Comparison of ENCODE assay signal across 35 mouse cellular contexts in genomic region chr5:97397585-97397984, GRCm38 (mm10). TPM values are rescaled to one million over a fixed set of nuclear protein-coding genes. Genes with fewer than 3 reads are reported as not detected.
DNase-seq lines count a peak whose midpoint lies in the region; ATAC-seq and TF ChIP-seq lines count a peak whose summit lies in the region.
"Had no signal": no experiment of that assay in that cellular context is flagged by ENCODE, and none has a peak within 500 bp of the region (broad histone marks: within the 10 kb centered on the region; RNA-seq: fewer than 3 reads in every experiment).

No protein-coding gene starts in this region.

- H3K9me3 ChIP-seq in forebrain, embryonic 16.5 days (ENCODE audit: control insufficient read depth, low read length): no peaks in the 10 kb centered on the region
- H3K9me3 ChIP-seq: embryonic facial prominence, embryonic 12.5 days; heart, embryonic 13.5 days; limb, embryonic 13.5 days; liver, embryonic 13.5 days; neural tube, embryonic 12.5 days had no signal

- TF ChIP-seq CTCF in C2C12 (IDR thresholded peaks at IDR 0.05; ENCODE audit: control insufficient read depth, insufficient read depth, insufficient read length): no peak

- no peaks in the 10 kb centered on the region for H3K36me3 ChIP-seq in C2C12 (ENCODE audit: control insufficient read depth, insufficient read depth)
- no peaks in the 10 kb centered on the region for H3K36me3 ChIP-seq in forebrain, embryonic 16.5 days (ENCODE audit: control insufficient read depth, insufficient read depth)
- H3K36me3 ChIP-seq: embryonic facial prominence, embryonic 12.5 days; heart, embryonic 13.5 days; limb, embryonic 13.5 days; liver, embryonic 13.5 days; neural tube, embryonic 12.5 days had no signal

- H3K4me1 ChIP-seq in forebrain, embryonic 16.5 days (replicated peaks; ENCODE audit: control insufficient read depth, insufficient read depth, low read length): no peaks in the 10 kb centered on the region
- H3K4me1 ChIP-seq: embryonic facial prominence, embryonic 12.5 days; heart, embryonic 13.5 days; limb, embryonic 13.5 days; liver, embryonic 13.5 days; neural tube, embryonic 12.5 days had no signal

- no peak overlapping the region for H3K4me2 ChIP-seq in forebrain, embryonic 16.5 days (ENCODE audit: low read length)
- H3K4me2 ChIP-seq: embryonic facial prominence, embryonic 12.5 days; heart, embryonic 13.5 days; limb, embryonic 13.5 days; liver, embryonic 13.5 days; lung, embryonic 14.5 days; neural tube, embryonic 12.5 days had no signal

- peak; percentile 58 for ATAC-seq in common myeloid progenitor, adult 5-6 weeks (replicated peaks; ENCODE audit: low read depth, poor library complexity, severe bottlenecking)
- ATAC-seq in forebrain, embryonic 16.5 days: no peak
- ATAC-seq: hindbrain, postnatal 0 days; intestine, embryonic 16.5 days had no signal

- DNase-seq in thymus, postnatal 0 days (ENCODE audit: low spot score): peak; percentile 12
- no peak for DNase-seq in thymus, postnatal 25 days
- DNase-seq in spleen, postnatal 36 days (ENCODE audit: low spot score in 2 of 2): peak; percentile 55 to 59
- no peak for DNase-seq in adrenal gland, postnatal 36 days
- no peak for DNase-seq in heart, adult 18-20 months
- DNase-seq: adrenal gland, postnatal 25 days; cerebellum, adult 11-12 months; cerebellum, postnatal 10 days; heart, postnatal 14 days; kidney, postnatal 25 days; layer of hippocampus, postnatal 36 days; liver, embryonic 13.5 days; lung, embryonic 14.5 days; midbrain, embryonic 14.5 days had no signal

- H3K27me3 ChIP-seq in C2C12 (ENCODE audit: control insufficient read depth, insufficient read depth, insufficient read length): no peaks in the 10 kb centered on the region
- no peaks in the 10 kb centered on the region for H3K27me3 ChIP-seq in forebrain, embryonic 16.5 days (replicated peaks; ENCODE audit: control insufficient read depth, insufficient read depth, low read length)
- H3K27me3 ChIP-seq: embryonic facial prominence, embryonic 12.5 days; heart, embryonic 13.5 days; limb, embryonic 13.5 days; liver, embryonic 13.5 days; neural tube, embryonic 12.5 days had no signal

- H3K79me2 ChIP-seq in C2C12 (ENCODE audit: control insufficient read depth, insufficient read depth): no peaks in the 10 kb centered on the region

- no peaks in the 10 kb centered on the region for H3K79me3 ChIP-seq in C2C12 (ENCODE audit: low read depth)

- no peak overlapping the region for H3K9ac ChIP-seq in forebrain, embryonic 16.5 days (replicated peaks; ENCODE audit: low read depth, low read length)
- H3K9ac ChIP-seq: embryonic facial prominence, embryonic 12.5 days; heart, embryonic 13.5 days; limb, embryonic 13.5 days; liver, embryonic 13.5 days; lung, embryonic 14.5 days; neural tube, embryonic 12.5 days had no signal

- WGBS in forebrain, embryonic 16.5 days: 94% methylated on average over 4 of the region's 4 CpGs

- no peak overlapping the region for H3K4me3 ChIP-seq in C2C12 (ENCODE audit: insufficient read depth, poor library complexity, severe bottlenecking)
- H3K4me3 ChIP-seq in forebrain, embryonic 16.5 days (replicated peaks; ENCODE audit: low read length): no peak overlapping the region
- H3K4me3 ChIP-seq: embryonic facial prominence, embryonic 12.5 days; heart, embryonic 13.5 days; limb, embryonic 13.5 days; liver, embryonic 13.5 days; neural tube, embryonic 12.5 days had no signal

- H3K27ac ChIP-seq in forebrain, embryonic 16.5 days (ENCODE audit: low read length): no peak overlapping the region
- H3K27ac ChIP-seq: embryonic facial prominence, embryonic 12.5 days; heart, embryonic 13.5 days; hindbrain, postnatal 0 days; limb, embryonic 13.5 days; liver, embryonic 13.5 days; neural tube, embryonic 12.5 days had no signal

- H3ac ChIP-seq in C2C12 (ENCODE audit: control insufficient read depth, insufficient read length, low read depth): no peak overlapping the region

TF ChIP-seq in C2C12, 6 proteins besides CTCF, POLR2A, EP300 and RAD21:
- peak; percentile 96 for TF ChIP-seq MYOD1 (IDR thresholded peaks at IDR 0.05; ENCODE audit: control insufficient read depth, insufficient read length, low read depth)
- TF ChIP-seq FOSL1 (IDR thresholded peaks at IDR 0.05; ENCODE audit: insufficient read depth, low read length, poor library complexity, severe bottlenecking): peak; percentile 92
- TF ChIP-seq USF1 (IDR thresholded peaks at IDR 0.05; ENCODE audit: low read depth): no peak
- TF ChIP-seq MYOG (IDR thresholded peaks at IDR 0.05; ENCODE audit: control insufficient read depth, extremely low read depth, insufficient read length): no peak

RNA-seq across cellular contexts. Expression of gene Naa11, which starts 5.4 kb away (rescaled TPM):
- not detected in 2 replicates for polyA plus RNA-seq in thymus, postnatal 0 days (2015; fragmentation: Nextera tagmentation; extraction: Ambion mirVana)
- 0.02 TPM for polyA plus RNA-seq in C2C12 (2012; fragmentation: generic; extraction: Trizol)
- not detected in 2 replicates for total RNA-seq in common myeloid progenitor, adult 5-6 weeks (2017)
- 0.06 and 0.08 TPM in 2 replicates for polyA plus RNA-seq in forebrain, embryonic 16.5 days (2015; fragmentation: Nextera tagmentation; extraction: Ambion mirVana)
- total RNA-seq in adrenal gland, postnatal 36 days (2021): not detected
- total RNA-seq in heart, adult 18-20 months (2021): not detected
- total RNA-seq: adrenal gland, postnatal 25 days; gastrocnemius, adult 8-10 months; heart, postnatal 14 days; hindbrain, postnatal 0 days; layer of hippocampus, adult 8-10 months; layer of hippocampus, postnatal 36 days; megakaryocyte-erythroid progenitor cell, adult 5-6 weeks; MEL had no signal
- polyA plus RNA-seq: embryonic facial prominence, embryonic 12.5 days; forebrain, embryonic 11.5 days; gonadal fat pad, adult 2 months; heart, embryonic 13.5 days; hindbrain, embryonic 11.5 days; intestine, embryonic 16.5 days; kidney, embryonic 14.5 days; limb, embryonic 13.5 days; liver, embryonic 13.5 days; midbrain, embryonic 14.5 days; neural tube, embryonic 12.5 days; urinary bladder, adult 2 months had no signal

RNA-seq across cellular contexts. Expression of gene Gk2, which starts 59.2 kb away (rescaled TPM):
- polyA plus RNA-seq in thymus, postnatal 0 days (2015; fragmentation: Nextera tagmentation; extraction: Ambion mirVana): not detected in 2 replicates
- polyA plus RNA-seq in C2C12 (2012; fragmentation: generic; extraction: Trizol): not detected
- total RNA-seq in common myeloid progenitor, adult 5-6 weeks (2017): not detected in 2 replicates
- 0.12 TPM in 1 of 2 replicates, not detected in the other for polyA plus RNA-seq in forebrain, embryonic 16.5 days (2015; fragmentation: Nextera tagmentation; extraction: Ambion mirVana)
- total RNA-seq in adrenal gland, postnatal 36 days (2021): not detected
- total RNA-seq in heart, adult 18-20 months (2021): not detected
- total RNA-seq: adrenal gland, postnatal 25 days; gastrocnemius, adult 8-10 months; heart, postnatal 14 days; hindbrain, postnatal 0 days; layer of hippocampus, adult 8-10 months; layer of hippocampus, postnatal 36 days; left cerebral cortex, postnatal 25 days; megakaryocyte-erythroid progenitor cell, adult 5-6 weeks; MEL had no signal
- polyA plus RNA-seq: embryonic facial prominence, embryonic 12.5 days; forebrain, embryonic 11.5 days; frontal cortex, adult 2 months; heart, embryonic 13.5 days; hindbrain, embryonic 11.5 days; hindbrain, postnatal 0 days; intestine, embryonic 16.5 days; kidney, embryonic 14.5 days; limb, embryonic 13.5 days; liver, embryonic 13.5 days; lung, embryonic 14.5 days; midbrain, embryonic 14.5 days; neural tube, embryonic 12.5 days; stomach, embryonic 14.5 days; urinary bladder, adult 2 months had no signal

Comparison
In these comparisons a context has a peak if more than half of its experiments do, and no peak if none do; other contexts are left out.
1. DNase-seq: peak in thymus, postnatal 0 days (single experiment) and spleen, postnatal 36 days (2 of 2); none in thymus, postnatal 25 days (single experiment), adrenal gland, postnatal 36 days (0 of 2) and heart, adult 18-20 months (0 of 2).